Mouse (Mus musculus) kidney, embryonic 15.5 days (tissue): ENCODE data around the gene Clec2d. TPM values are rescaled to one million over a fixed set of nuclear protein-coding genes. Genes with fewer than 3 reads are reported as not detected.

ENCODE experiments used
- ATAC-seq: fragments of 200-750 bp; cut with Nextera tagmentation; replicated peaks from 2 replicates; pipeline ENCODE4 v1.8.0; 2017; ENCODE audit warnings: moderate TSS enrichment; ENCODE audit not compliant: low FRiP score
- H3K27ac ChIP-seq: fragments of 300-500 bp; sonication (generic); 2 replicates; pipeline ENCODE4 v1.5.1; 2015; ENCODE audit warnings: mild to moderate bottlenecking, inconsistent platforms
- H3K27me3 ChIP-seq: fragments of 300-500 bp; sonication (generic); 2 replicates; pipeline ENCODE4 v1.6.1; 2015; ENCODE audit warnings: inconsistent platforms
- H3K36me3 ChIP-seq: fragments of 300-500 bp; sonication (generic); 2 replicates; pipeline ENCODE4 v1.6.1; 2015; ENCODE audit warnings: inconsistent platforms
- H3K4me1 ChIP-seq: fragments of 300-500 bp; sonication (generic); 2 replicates; pipeline ENCODE4 v1.6.1; 2015; ENCODE audit warnings: inconsistent platforms
- H3K4me2 ChIP-seq: fragments of 300-500 bp; sonication (generic); 2 replicates; pipeline ENCODE4 v1.6.1; 2015; ENCODE audit warnings: moderate library complexity, mild to moderate bottlenecking, inconsistent platforms
- H3K4me3 ChIP-seq: fragments of 300-500 bp; sonication (generic); replicated peaks from 2 replicates; pipeline ENCODE4 v1.5.1; 2015; ENCODE audit warnings: mild to moderate bottlenecking, inconsistent platforms
- H3K9ac ChIP-seq: fragments of 300-500 bp; sonication (generic); 2 replicates; pipeline ENCODE4 v1.6.1; 2015; ENCODE audit warnings: mild to moderate bottlenecking, inconsistent platforms
- H3K9me3 ChIP-seq: fragments of 300-500 bp; sonication (generic); replicated peaks from 2 replicates; pipeline ENCODE4 v1.6.1; 2016; ENCODE audit warnings: inconsistent platforms
- WGBS: fragments of 180-500 bp; shearing (Covaris S2); methylation state at CpG from one replicate; pipeline ENCODE4 v1.1.7; 2015; ENCODE audit warnings: mixed read lengths; 5-methylcytosine and 5-hydroxymethylcytosine counted together
- polyA plus RNA-seq: library from polyadenylated mRNA; unstranded; fragments of >200 nt; fragmentation: Nextera tagmentation; extraction: Ambion mirVana; gene quantifications from 2 replicates; pipeline ENCODE4 v1.2.1, GENCODE M21; 2015

The Clec2d gene
- polyA plus RNA-seq, 1 experiment from 2014 or later, result 0.51 TPM

DNA sequence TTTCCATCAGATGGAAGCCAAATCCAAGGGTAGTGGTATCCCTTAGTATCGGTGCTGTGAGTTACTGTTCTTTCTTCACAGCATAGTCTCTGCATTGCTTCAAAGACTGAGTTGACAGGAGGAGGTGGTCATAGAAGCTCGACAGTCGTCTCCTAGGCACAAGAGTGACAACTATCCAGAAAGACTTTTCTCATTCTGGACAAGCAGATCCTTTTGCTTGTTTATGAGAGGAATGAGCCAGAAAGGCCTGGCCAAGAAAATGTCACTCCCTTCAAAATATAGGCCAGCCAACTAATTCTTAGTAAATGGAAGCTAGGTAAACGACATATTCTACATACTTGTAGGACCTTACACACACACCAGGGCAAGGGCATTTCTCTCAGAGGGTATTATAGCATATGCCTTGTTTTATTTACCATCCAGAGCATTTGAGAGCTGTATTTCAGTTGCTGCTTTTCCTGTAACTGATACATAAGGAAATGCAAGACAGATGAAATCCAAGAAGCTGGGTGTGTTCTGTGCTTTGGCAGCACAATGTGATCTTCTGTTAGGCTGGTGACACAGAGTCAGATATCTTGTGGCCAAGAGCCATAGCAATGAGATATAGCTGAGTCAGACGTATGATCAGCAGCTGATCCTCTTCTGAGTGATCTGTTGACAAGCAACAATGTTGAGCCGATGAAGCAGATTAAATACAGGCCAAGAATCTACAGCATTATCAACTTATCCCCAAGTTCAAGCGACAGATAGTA lies 35.6 kb downstream of the Clec2d start:
- Histone ChIP-seq H3K4me3 (no peak overlapping the region), H3K9ac (no peak overlapping the region), H3K4me2 (no peak overlapping the region), H3K27me3 (no peaks in the 10 kb centered on the region), H3K4me1 (peaks cover 29% of the 10 kb centered on the region), H3K27ac (peak overlapping the region; percentile 54; the same call in 1 of the 2 replicates), H3K9me3 (no peaks in the 10 kb centered on the region), H3K36me3 (no peaks in the 10 kb centered on the region)
- WGBS, result 68% methylated on average over 7 of the region's 7 CpGs
- ATAC-seq, result no peak

DNA sequence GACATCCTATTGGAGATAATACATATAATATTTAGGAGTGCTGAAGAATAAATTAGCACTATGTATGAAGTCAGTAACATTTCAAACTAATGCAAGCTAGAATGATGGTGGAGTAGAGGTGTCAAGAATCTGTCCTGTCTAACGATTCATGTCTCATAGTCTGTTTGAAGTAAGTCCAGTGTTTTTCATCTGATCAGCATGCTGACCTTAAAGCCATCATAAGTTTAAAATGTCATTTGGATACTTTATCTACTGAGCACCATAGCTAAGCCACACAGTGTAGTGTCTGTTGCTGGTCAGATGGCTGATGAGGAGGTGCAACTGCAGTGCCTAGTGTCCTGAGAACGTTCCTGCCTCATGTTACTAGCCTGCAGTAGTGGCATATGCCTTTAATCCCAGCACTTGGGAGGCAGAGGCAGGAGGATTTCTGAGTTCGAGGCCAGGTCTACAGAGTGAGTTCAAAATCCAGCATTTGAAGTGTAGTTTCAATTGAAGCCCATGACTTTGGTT lies 36.4 kb downstream of the Clec2d start:
- 85% methylated on average over 3 of the region's 3 CpGs for WGBS
- Histone ChIP-seq H3K4me2 (no peak overlapping the region), H3K9ac (no peak overlapping the region), H3K27me3 (no peaks in the 10 kb centered on the region), H3K9me3 (no peaks in the 10 kb centered on the region), H3K27ac (0 out of 2 replicates have a peak overlapping the region, but pooled peaks have one; percentile 23), H3K4me1 (peaks cover 29% of the 10 kb centered on the region), H3K4me3 (no peak overlapping the region), H3K36me3 (no peaks in the 10 kb centered on the region)
- no peak for ATAC-seq

DNA sequence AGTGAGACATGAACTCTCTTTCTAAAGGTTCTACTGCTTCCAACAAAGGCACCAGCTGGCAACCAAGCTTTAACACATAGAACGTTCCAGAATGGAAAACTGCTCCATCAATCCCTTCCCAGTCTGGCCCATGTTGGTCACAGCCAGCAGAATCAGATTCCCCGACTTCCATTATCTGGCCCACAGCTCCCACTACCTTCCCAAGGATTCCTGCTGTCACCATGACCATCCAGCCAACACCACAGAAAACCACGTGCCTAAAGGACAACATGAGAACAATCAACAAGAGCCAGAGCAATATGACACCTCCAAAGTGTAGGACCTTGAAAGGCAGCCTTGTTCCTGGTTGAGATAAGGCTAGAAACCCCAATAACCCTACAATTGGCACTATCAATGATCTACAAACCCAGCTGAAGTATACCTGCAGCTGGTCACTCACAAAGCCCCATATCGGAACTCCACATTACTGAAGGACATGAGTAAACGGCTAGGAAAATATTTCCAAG lies 37.8 kb downstream of the Clec2d start:
- 89% methylated on average over 5 of the region's 5 CpGs for WGBS
- Histone ChIP-seq H3K9me3 (no peaks in the 10 kb centered on the region), H3K4me1 (peaks cover 17% of the 10 kb centered on the region), H3K36me3 (no peaks in the 10 kb centered on the region), H3K4me3 (no peak overlapping the region), H3K27ac (no peak overlapping the region), H3K27me3 (no peaks in the 10 kb centered on the region), H3K9ac (no peak overlapping the region), H3K4me2 (no peak overlapping the region)
- no peak for ATAC-seq

DNA sequence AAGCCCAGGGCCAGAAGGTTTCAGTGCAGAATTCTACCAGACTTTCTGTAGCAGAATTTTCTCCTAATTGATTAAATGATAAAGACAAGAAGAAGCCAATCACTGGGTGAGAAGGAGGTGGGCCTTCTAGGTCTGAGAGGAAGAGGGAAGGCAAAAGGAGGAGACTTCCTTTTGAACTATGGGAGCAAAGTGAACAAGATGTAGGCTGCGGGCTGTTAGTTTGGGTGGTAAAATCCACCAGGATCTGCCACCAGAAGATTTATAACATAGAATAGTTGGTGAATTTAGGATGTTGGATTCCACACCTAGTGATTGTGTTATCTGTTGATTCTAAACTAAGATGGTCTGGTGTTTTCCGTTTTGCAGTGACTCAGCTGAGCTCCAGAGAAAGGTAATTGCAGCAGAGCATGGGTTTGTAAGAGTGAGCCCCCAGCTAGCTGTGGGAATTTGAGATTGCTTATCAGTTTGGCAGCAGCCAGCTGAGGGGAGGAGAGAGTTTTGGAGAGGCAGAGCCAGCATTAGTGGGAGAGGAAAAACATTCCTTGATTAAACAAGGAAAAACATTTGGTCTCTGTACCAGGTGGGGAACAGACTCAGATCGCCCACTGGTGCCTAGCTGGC lies 39.6 kb downstream of the Clec2d start:
- ATAC-seq, result no peak
- no peaks in the 10 kb centered on the region for H3K27me3 ChIP-seq
- H3K9me3 ChIP-seq, result no peaks in the 10 kb centered on the region
- H3K27ac ChIP-seq, result peak overlapping the region; percentile 37; the same call in 1 of the 2 replicates
- no peak overlapping the region for H3K4me3 ChIP-seq
- H3K4me1 ChIP-seq, result peaks cover 12% of the 10 kb centered on the region
- no peaks in the 10 kb centered on the region for H3K36me3 ChIP-seq
- H3K4me2 ChIP-seq, result no peak overlapping the region
- 71% methylated on average over 3 of the region's 3 CpGs for WGBS
- no peak overlapping the region for H3K9ac ChIP-seq

DNA sequence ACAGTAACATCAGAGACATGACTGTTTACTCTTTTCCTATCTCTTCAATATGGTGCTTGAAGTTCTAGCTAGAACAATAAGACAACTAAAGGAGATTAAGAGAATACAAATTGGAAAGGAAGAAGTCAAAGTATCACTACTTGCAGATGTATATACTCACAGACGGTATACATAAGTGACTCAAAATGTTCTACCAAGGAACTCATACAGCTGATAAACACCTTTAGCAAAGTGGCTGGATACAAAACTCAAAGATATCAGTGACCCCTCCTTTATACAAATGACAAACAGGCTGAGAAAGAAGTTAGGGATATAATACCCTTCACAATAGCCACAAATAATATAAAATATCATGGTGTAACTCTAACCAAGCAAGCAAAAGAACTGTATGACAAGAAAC lies 40.6 kb downstream of the Clec2d start:
- Histone ChIP-seq H3K4me2 (no peak overlapping the region), H3K9me3 (no peaks in the 10 kb centered on the region), H3K36me3 (no peaks in the 10 kb centered on the region), H3K27ac (no peak overlapping the region), H3K9ac (no peak overlapping the region), H3K27me3 (no peaks in the 10 kb centered on the region), H3K4me1 (peaks cover 4% of the 10 kb centered on the region), H3K4me3 (no peak overlapping the region)
- WGBS, result 95% methylated on average over 1 of the region's 1 CpGs
- no peak for ATAC-seq

DNA sequence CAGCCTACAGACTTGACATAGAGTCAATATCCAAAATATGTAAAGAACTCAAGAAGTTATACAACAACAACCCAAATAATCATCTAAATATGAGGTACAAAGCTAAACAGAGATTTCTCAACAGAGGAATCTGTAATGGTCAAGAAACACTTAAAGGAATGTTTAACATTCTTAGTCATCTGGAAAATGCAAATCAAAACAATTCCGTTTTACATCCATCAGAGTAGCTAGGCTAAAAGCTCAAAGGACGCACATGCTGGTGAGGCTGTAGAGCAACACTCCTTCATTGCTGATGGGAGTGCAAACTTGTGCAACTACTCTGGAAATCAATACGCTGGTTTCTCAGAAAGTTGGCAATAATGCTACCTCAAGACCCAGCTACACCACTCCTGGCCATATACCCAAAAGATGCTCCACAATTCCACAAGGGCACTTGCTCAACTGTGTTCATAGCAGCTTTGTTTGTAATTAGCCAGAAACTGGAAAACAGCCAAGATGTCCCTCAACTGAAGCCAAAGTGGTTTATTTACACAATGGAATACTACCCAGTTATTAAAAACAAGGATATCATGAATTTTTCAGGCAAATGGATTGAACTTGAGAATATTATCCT lies 41.9 kb downstream of the Clec2d start:
- no peak overlapping the region for H3K4me2 ChIP-seq
- ATAC-seq, result no peak
- 80% methylated on average over 3 of the region's 3 CpGs for WGBS
- peak overlapping the region; percentile 27; the same call in 1 of the 2 replicates for H3K27ac ChIP-seq
- no peaks in the 10 kb centered on the region for H3K9me3 ChIP-seq
- no peaks in the 10 kb centered on the region for H3K36me3 ChIP-seq
- no peak overlapping the region for H3K9ac ChIP-seq
- H3K27me3 ChIP-seq, result no peaks in the 10 kb centered on the region
- H3K4me1 ChIP-seq, result no peaks in the 10 kb centered on the region
- H3K4me3 ChIP-seq, result no peak overlapping the region

DNA sequence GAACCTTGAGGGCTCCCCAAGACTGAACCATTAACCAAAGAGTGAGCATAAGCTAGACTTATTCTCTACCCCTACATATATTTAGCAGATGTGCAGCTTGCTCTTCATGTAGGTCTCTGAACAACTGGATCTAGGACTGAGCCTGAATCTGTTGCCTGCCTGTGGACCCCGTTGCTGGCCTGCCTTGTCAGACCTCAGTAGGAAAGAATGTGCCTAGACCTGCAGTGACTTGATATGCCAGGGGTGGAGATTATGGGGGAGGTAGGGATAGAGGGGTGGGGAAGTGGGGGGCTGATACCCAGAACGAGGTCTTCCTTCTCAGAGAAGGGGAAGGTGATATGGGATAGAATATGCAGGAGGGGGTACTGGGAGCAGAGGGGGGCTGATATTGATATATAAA lies 43.2 kb downstream of the Clec2d start:
- WGBS, result 58% methylated on average over 2 of the region's 2 CpGs
- Histone ChIP-seq H3K4me3 (no peak overlapping the region), H3K27me3 (no peaks in the 10 kb centered on the region), H3K4me2 (no peak overlapping the region), H3K9ac (no peak overlapping the region), H3K27ac (no peak overlapping the region), H3K36me3 (no peaks in the 10 kb centered on the region), H3K4me1 (no peaks in the 10 kb centered on the region), H3K9me3 (no peaks in the 10 kb centered on the region)
- ATAC-seq, result no peak

DNA sequence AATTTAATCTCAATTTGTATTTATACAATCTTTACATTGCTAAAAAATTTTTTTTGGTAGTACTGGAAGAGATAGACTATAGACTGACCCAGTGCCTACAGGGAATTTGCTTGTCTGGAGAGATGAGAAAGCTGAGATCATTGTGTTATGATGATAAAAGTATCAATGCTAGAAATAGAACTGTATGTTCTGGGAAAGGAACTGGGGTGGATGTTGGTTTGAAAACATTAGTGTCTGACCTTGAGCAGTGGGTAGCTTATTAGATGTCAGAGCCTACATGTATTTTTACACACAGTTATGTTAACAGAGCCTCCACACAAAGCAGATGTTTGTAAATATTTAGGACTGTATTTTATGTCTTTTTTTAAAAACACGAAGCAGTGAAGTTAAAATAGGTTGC lies 43.7 kb downstream of the Clec2d start:
- H3K4me3 ChIP-seq, result no peak overlapping the region
- peaks cover 3% of the 10 kb centered on the region; the same call in 1 of the 2 replicates for H3K4me1 ChIP-seq
- no peak overlapping the region for H3K4me2 ChIP-seq
- WGBS, result 75% methylated on average over 1 of the region's 1 CpGs
- H3K27ac ChIP-seq, result no peak overlapping the region
- H3K9ac ChIP-seq, result no peak overlapping the region
- no peaks in the 10 kb centered on the region for H3K27me3 ChIP-seq
- no peaks in the 10 kb centered on the region for H3K36me3 ChIP-seq
- ATAC-seq, result no peak
- H3K9me3 ChIP-seq, result no peaks in the 10 kb centered on the region

DNA sequence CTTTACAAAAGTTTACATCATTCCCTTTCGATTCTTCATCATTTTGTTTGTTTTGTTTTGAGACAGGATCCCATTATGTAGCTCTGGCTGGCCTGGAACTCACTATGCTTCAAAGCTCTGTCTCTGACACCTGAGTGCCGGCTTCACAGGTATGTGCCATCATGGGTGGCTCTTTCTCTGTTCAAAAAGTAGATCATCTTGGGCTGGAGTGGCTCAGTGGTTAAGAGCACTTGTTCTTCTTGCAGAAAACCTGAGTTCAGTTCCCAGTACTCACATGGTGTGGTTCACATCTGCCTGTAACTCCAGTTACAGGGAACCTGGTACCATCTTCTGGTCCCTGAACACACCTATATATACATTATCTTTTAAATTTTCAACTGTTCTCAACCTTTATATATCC lies 44.7 kb downstream of the Clec2d start:
- 80% methylated on average over 2 of the region's 2 CpGs for WGBS
- ATAC-seq, result no peak
- Histone ChIP-seq H3K4me2 (no peak overlapping the region), H3K27ac (no peak overlapping the region), H3K4me1 (peaks cover 4% of the 10 kb centered on the region; the same call in 1 of the 2 replicates), H3K9ac (no peak overlapping the region), H3K36me3 (no peaks in the 10 kb centered on the region), H3K9me3 (no peaks in the 10 kb centered on the region), H3K4me3 (no peak overlapping the region), H3K27me3 (no peaks in the 10 kb centered on the region)

DNA sequence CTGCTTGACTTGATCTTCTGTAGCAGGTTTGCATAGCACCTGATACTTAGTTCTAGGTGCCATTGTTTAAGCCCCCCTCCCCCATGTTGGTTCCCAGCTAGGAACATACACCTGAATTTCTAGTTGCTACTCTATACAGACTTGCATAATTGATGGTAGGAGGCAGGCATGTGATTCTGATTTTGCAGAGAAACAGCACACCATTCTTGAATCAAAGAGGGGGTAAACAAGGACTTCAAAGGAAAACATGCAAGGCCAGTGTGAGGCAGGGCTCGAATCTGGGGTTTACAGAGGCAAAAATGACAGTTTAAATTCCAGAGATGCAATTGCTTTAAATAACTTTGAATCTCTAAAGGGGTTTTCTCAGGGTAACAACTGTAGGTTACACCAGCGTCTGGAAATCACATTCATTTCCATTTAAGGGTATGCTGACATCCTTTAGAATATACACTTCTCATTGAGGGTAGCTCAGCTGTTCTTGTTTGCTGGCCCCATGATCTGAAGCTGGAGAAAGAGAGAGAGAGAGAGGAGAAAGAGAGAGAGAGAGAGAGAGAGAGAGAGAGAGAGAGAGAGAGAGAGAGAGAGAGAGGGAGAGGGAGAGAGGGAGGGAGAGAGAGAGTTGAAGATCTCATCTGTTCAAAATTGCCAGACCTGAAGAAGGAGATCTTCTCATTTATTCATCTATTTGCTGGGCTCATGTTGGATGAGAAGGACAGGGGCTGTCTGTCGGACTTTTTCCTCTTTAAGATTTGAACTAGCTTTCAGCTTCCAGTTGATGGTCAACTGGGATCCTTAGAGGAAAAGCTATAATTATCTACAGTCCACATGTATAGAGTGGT lies 48.7 kb downstream of the Clec2d start:
- no peaks in the 10 kb centered on the region for H3K36me3 ChIP-seq
- no peaks in the 10 kb centered on the region for H3K9me3 ChIP-seq
- peak overlapping the region; percentile 89 for H3K27ac ChIP-seq
- H3K4me3 ChIP-seq, result no peak overlapping the region
- H3K27me3 ChIP-seq, result no peaks in the 10 kb centered on the region
- peaks cover 9% of the 10 kb centered on the region; the same call in 1 of the 2 replicates for H3K4me1 ChIP-seq
- no peak for ATAC-seq
- WGBS, result 41% methylated on average over 3 of the region's 3 CpGs
- H3K4me2 ChIP-seq, result no peak overlapping the region
- no peak overlapping the region for H3K9ac ChIP-seq

DNA sequence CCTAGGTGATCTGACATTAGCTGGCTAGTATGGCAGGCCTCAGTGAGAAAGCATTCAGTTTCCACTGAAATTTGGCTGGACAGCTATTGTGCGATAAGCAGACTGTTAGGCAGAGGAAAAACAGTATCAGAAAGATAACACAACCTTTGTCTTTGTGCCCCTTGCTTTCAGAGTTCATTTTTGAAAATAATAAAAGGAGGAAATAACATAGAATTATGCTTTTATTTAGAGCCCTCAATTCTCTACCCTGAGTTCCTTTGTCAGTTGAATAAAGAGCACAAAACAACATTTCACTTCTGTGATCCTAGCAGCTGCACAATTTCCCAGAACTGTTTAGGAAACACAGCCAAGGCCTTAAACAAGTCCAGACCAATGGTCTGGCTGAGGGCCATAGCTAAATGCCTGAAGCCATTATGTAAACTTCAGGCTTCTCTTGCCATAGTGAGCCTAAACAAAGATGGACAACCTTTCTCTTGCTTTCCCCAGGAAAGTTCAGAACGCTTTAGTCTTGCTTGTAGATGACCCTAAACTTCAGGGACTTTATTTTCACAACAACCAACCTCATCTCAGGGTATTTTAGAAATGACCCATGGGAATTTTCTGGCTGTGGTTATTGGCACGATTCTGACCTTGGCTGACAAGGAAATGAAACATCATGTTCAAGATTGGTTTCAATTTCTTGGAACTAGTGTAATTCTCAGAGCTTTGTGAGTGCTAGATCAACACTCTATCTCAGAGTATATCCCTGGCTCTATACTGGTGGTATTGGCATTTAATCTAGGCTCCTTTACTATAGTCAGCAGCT lies 49.6 kb downstream of the Clec2d start:
- no peaks in the 10 kb centered on the region for H3K27me3 ChIP-seq
- no peak overlapping the region for H3K4me2 ChIP-seq
- H3K9ac ChIP-seq, result no peak overlapping the region
- peak overlapping the region; percentile 89 for H3K27ac ChIP-seq
- ATAC-seq, result peak; percentile 85
- no peak overlapping the region for H3K4me3 ChIP-seq
- H3K9me3 ChIP-seq, result no peaks in the 10 kb centered on the region
- no peaks in the 10 kb centered on the region for H3K36me3 ChIP-seq
- peaks cover 12% of the 10 kb centered on the region; the same call in 1 of the 2 replicates for H3K4me1 ChIP-seq
- 56% methylated on average over 3 of the region's 3 CpGs for WGBS
